In the genomic region with DNA sequence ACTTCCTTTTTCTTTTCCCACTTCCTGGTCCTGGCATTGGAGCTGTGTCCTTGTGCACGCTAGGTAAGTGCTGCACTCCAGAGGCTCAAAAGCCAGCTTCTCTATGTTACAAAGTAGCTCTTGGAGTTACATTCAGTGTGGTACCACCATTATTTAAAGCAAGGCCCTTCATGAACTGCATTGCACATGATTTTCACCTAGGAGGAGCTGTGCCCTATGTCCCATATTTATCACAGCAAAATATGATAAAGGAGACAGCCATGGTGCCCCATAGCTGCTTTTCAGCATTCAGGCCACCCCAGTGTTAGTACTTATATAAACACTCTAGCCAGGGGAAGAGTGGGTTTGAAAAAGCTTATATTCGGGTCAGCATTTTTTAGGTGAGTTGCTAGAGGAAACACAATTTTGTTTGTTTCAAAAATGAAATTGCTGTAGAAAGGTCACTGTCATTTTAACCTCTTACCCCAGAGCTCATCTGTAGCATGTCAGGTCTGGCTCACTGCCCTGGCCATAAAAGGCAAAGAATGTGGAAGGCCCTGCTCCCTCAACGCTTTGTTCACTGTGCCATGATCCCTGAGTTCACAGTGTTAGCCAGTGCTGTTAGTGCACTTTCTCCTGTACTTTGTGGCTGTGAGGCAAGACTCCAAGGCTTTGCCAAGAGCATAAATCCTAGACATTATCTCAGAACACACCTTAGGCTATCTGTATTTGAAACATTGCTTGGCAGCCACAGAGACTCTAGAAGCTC, we compare ENCODE assay signal across 11 mouse cellular contexts. TPM values are rescaled to one million over a fixed set of nuclear protein-coding genes. Genes with fewer than 3 reads are reported as not detected.
A peak's percentile ranks its signal among the peaks of the same experiment; 100 is the strongest.
DNase-seq lines count a peak whose midpoint lies in the region; ATAC-seq lines count a peak whose summit lies in the region.
"Had no signal": no experiment of that assay in that cellular context is flagged by ENCODE, and none has a peak within 500 bp of the region (broad histone marks: within the 10 kb centered on the region; RNA-seq: fewer than 3 reads in every experiment).

No protein-coding gene starts in this region.

- no peaks in the 10 kb centered on the region for H3K9me3 ChIP-seq in liver, embryonic 15.5 days (replicated peaks)
- H3K9me3 ChIP-seq: lung, embryonic 15.5 days had no signal

- H3K27ac ChIP-seq in liver, embryonic 15.5 days (replicated peaks), result 0 out of 2 replicates have a peak overlapping the region, but pooled peaks have one; percentile 19
- H3K27ac ChIP-seq: left cerebral cortex, adult 2 months; lung, embryonic 15.5 days had no signal

- WGBS in liver, embryonic 15.5 days (ENCODE audit: insufficient replicate concordance), result 72% methylated on average over 3 of the region's 3 CpGs

- no peak overlapping the region for H3K9ac ChIP-seq in liver, embryonic 15.5 days
- H3K9ac ChIP-seq: lung, embryonic 15.5 days had no signal

- no peaks in the 10 kb centered on the region for H3K27me3 ChIP-seq in liver, embryonic 15.5 days
- H3K27me3 ChIP-seq: lung, embryonic 15.5 days had no signal

- no peak for ATAC-seq in liver, embryonic 15.5 days (ENCODE audit: insufficient read depth)
- ATAC-seq in megakaryocyte-erythroid progenitor cell, adult 5-6 weeks (replicated peaks; ENCODE audit: low FRiP score, low TSS enrichment, poor library complexity, severe bottlenecking), result 0 out of 2 replicates have a peak, but pooled peaks have one; percentile 23

- H3K36me3 ChIP-seq in liver, embryonic 15.5 days (replicated peaks), result peaks cover 84% of the 10 kb centered on the region

- DNase-seq in adrenal gland, adult (ENCODE audit: inconsistent age in 2 of 2, low spot score in 1 of 2), result peak; percentile 47 to 69
- no peak for DNase-seq in adrenal gland, adult 8-10 months
- no peak for DNase-seq in liver
- DNase-seq in heart, postnatal 4 days, result peak; percentile 48
- no peak for DNase-seq in left cerebral cortex, adult 11 months (ENCODE audit: low spot score)
- DNase-seq in gastrocnemius, postnatal 10 days, result no peak
- DNase-seq: cerebellum, adult 9-11 months had no signal

- H3K4me2 ChIP-seq in liver, embryonic 15.5 days, result no peak overlapping the region
- H3K4me2 ChIP-seq: lung, embryonic 15.5 days had no signal

- peaks cover 8% of the 10 kb centered on the region; the same call in 1 of the 2 replicates for H3K4me1 ChIP-seq in liver, embryonic 15.5 days (replicated peaks)
- H3K4me1 ChIP-seq: lung, embryonic 15.5 days had no signal

- no peak overlapping the region for H3K4me3 ChIP-seq in liver, embryonic 15.5 days (replicated peaks)
- H3K4me3 ChIP-seq: left cerebral cortex, adult 2 months; lung, embryonic 15.5 days had no signal

RNA-seq across cellular contexts. Expression of gene Rprd1b, which starts 42.8 kb away (rescaled TPM):
- 10 to 100 TPM; 32.9 to 45.6 (median 40.1) TPM for total RNA-seq in adrenal gland, adult 8-10 months (2022)
- polyA plus RNA-seq in liver, embryonic 15.5 days (2015; fragmentation: Nextera tagmentation; extraction: Ambion mirVana), result 27.5 and 28.6 TPM in 2 replicates
- 10 to 100 TPM; 29.0 to 36.3 TPM for total RNA-seq in heart, postnatal 4 days (2021)
- total RNA-seq in megakaryocyte-erythroid progenitor cell, adult 5-6 weeks (2014; fragmentation: Nextera tagmentation), result 41.1 and 48.7 TPM in 2 replicates
- total RNA-seq in megakaryocyte-erythroid progenitor cell, adult 5-6 weeks (2017), result 21.6 and 27.9 TPM in 2 replicates
- 10 to 100 TPM; 28.2 to 33.0 TPM for total RNA-seq in gastrocnemius, postnatal 10 days (2021)

RNA-seq across cellular contexts. Expression of gene Tti1, which starts 42.8 kb away (rescaled TPM):
- total RNA-seq in adrenal gland, adult 8-10 months (2022), result 10 to 100 TPM; 19.0 to 28.8 (median 26.1) TPM
- 12.0 and 12.2 TPM in 2 replicates for polyA plus RNA-seq in liver, embryonic 15.5 days (2015; fragmentation: Nextera tagmentation; extraction: Ambion mirVana)
- 10 to 100 TPM; 25.2 to 27.4 TPM for total RNA-seq in heart, postnatal 4 days (2021)
- total RNA-seq in megakaryocyte-erythroid progenitor cell, adult 5-6 weeks (2014; fragmentation: Nextera tagmentation), result 22.0 and 28.8 TPM in 2 replicates
- 24.7 and 27.7 TPM in 2 replicates for total RNA-seq in megakaryocyte-erythroid progenitor cell, adult 5-6 weeks (2017)
- 10 to 100 TPM; 15.7 to 16.6 TPM for total RNA-seq in gastrocnemius, postnatal 10 days (2021)

Comparison
In these comparisons a context has a peak if more than half of its experiments do, and no peak if none do; other contexts are left out.
1. DNase-seq: peak in adrenal gland, adult (2 of 2) and heart, postnatal 4 days (single experiment); none in adrenal gland, adult 8-10 months (single experiment), liver (single experiment), left cerebral cortex, adult 11 months (single experiment) and gastrocnemius, postnatal 10 days (single experiment).